7 mouse cellular contexts compared by ENCODE assay signal in the genomic region with DNA sequence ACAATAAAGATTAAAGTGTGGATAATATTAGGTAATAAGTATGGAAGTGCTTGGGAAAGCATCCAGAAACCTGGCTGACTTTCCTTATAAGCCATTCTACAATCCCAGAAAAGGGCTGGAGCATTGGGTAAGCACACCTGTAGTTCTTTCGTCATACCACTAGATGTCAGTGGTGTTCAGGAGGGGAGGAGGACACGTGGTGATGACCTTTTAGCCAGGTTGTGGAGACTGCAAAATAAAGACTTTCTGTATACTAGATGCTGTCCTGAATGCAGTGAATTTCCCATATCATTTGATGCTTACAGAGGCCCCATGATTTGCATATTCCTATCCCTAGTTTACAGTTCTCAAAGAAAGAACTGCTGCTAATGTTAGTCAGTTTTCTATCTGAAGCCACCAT.
A peak's percentile ranks its signal among the peaks of the same experiment; 100 is the strongest.
DNase-seq lines count a peak whose midpoint lies in the region; ATAC-seq and TF ChIP-seq lines count a peak whose summit lies in the region.

No protein-coding gene starts in this region.

- TF ChIP-seq CTCF in Patski (IDR thresholded peaks at IDR 0.05) = peak; percentile 88

- no peak overlapping the region for H3K4me2 ChIP-seq in midbrain, embryonic 11.5 days

- H3K27me3 ChIP-seq in midbrain, embryonic 11.5 days (ENCODE audit: control insufficient read depth, insufficient read depth, low read length) = no peaks in the 10 kb centered on the region
- H3K27me3 ChIP-seq in midbrain, embryonic 10.5 days (ENCODE audit: low read depth, poor library complexity, severe bottlenecking) = peaks cover 8% of the 10 kb centered on the region
- H3K27me3 ChIP-seq in Patski = no peaks in the 10 kb centered on the region

- peak; percentile 89 for DNase-seq in midbrain, embryonic 11.5 days (ENCODE audit: low spot score, missing footprints)
- no peak for DNase-seq in midbrain, embryonic 10.5 days (ENCODE audit: low spot score)
- DNase-seq in Patski (ENCODE audit: low read depth, low spot score) = no peak
- peak; percentile 87 for DNase-seq in embryo, embryonic 10 days (ENCODE audit: low spot score)
- peak; percentile 33 for DNase-seq in induced T-regulatory cell, adult 2 months (ENCODE audit: low read depth)
- peak; percentile 29 for DNase-seq in naive thymus-derived CD4-positive, alpha-beta T cell, adult 2 months (ENCODE audit: low read depth)
- DNase-seq in right cerebral cortex, postnatal 10 days (ENCODE audit: low spot score in 2 of 2) = no peak

- CTCF ChIA-PET in Patski (lab: Charles Lee) = interaction anchor here (0.7 to 5.7 kb wide), 11 partner anchors 36 to 401 kb away, joined by 3 to 35 read pairs (median 4); no protein-coding TSS in a partner anchor

- in situ Hi-C loops in Patski (cut with MboI; ENCODE audit: low pct_unique_long_range_greater_than_20kb) = loop anchor here (5.0 to 25.0 kb wide), 3 partner anchors 393 to 1032 kb away; no protein-coding TSS in a partner anchor

- no peaks in the 10 kb centered on the region for H3K9me3 ChIP-seq in midbrain, embryonic 11.5 days (ENCODE audit: control insufficient read depth, low read length)
- no peaks in the 10 kb centered on the region for H3K9me3 ChIP-seq in midbrain, embryonic 10.5 days (replicated peaks)

- ATAC-seq in midbrain, embryonic 11.5 days (ENCODE audit: low FRiP score) = peak; percentile 14; the same call in 1 of the 2 replicates
- ATAC-seq in Patski = peak; percentile 39

- no peaks in the 10 kb centered on the region for H3K36me3 ChIP-seq in midbrain, embryonic 11.5 days (ENCODE audit: control insufficient read depth, insufficient read depth, low read length)
- no peaks in the 10 kb centered on the region for H3K36me3 ChIP-seq in midbrain, embryonic 10.5 days

- H3K9ac ChIP-seq in midbrain, embryonic 11.5 days (ENCODE audit: low read length) = no peak overlapping the region

- no peaks in the 10 kb centered on the region for H3K4me1 ChIP-seq in midbrain, embryonic 11.5 days (ENCODE audit: control insufficient read depth, insufficient read depth, low read length)
- H3K4me1 ChIP-seq in midbrain, embryonic 10.5 days = 0 out of 2 replicates have a peak, but pooled peaks cover 3% of the 10 kb centered on the region

- POLR2A ChIA-PET in Patski (lab: Charles Lee) = no interaction called here

- H3K27ac ChIP-seq in midbrain, embryonic 11.5 days (ENCODE audit: low read depth, low read length) = no peak overlapping the region
- no peak overlapping the region for H3K27ac ChIP-seq in midbrain, embryonic 10.5 days (replicated peaks)

- no peak overlapping the region for H3K4me3 ChIP-seq in midbrain, embryonic 11.5 days (ENCODE audit: low read depth, low read length)
- no peak overlapping the region for H3K4me3 ChIP-seq in midbrain, embryonic 10.5 days

- WGBS in midbrain, embryonic 11.5 days = 0% methylated on average over 2 of the region's 2 CpGs
- WGBS in midbrain, embryonic 10.5 days = 4% methylated on average over 2 of the region's 2 CpGs

Comparison
In these comparisons a context has a peak if more than half of its experiments do, and no peak if none do; other contexts are left out.
1. DNase-seq: peak in midbrain, embryonic 11.5 days (single experiment), embryo, embryonic 10 days (single experiment), induced T-regulatory cell, adult 2 months (single experiment) and naive thymus-derived CD4-positive, alpha-beta T cell, adult 2 months (single experiment); none in midbrain, embryonic 10.5 days (single experiment), Patski (single experiment) and right cerebral cortex, postnatal 10 days (0 of 2).